Mouse (Mus musculus) forelimb bud, embryonic 11.5 days (tissue): ENCODE data around the gene Kap.
"Not testable (repeated sequence)": the region's sequence is repeated elsewhere in the genome, so short reads cannot be mapped to it uniquely, and the experiment has no call there.

ENCODE experiments used
- DNase-seq: peaks from one replicate; pipeline ENCODE4 v3.0.0-alpha.2; 2012; ENCODE audit warnings: low read depth, low spot score

Gene Kap

DNA sequence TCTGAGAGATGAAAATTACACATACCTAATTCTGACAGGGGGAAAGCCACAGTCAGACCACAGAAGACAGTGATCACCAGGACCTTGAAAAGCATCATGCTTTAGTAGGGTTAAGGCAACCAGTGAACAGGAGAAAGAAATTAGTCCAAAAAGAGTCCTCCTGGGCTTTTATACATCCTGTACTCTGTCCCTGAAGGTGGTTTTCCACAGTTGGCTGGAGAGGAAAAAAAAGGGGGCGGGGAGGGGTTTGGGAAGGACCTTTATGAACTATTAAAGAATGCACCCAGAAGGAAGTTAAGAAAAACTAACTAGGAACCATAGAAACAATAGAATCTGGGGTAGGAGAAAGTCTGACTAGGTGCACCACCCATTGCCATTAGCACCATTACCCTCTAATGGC lies at the start of gene Kap:
Gene Kap (minus strand): TSS at position 237 of the 400 bp plus-strand sequence.
- DNase-seq: no peak

DNA sequence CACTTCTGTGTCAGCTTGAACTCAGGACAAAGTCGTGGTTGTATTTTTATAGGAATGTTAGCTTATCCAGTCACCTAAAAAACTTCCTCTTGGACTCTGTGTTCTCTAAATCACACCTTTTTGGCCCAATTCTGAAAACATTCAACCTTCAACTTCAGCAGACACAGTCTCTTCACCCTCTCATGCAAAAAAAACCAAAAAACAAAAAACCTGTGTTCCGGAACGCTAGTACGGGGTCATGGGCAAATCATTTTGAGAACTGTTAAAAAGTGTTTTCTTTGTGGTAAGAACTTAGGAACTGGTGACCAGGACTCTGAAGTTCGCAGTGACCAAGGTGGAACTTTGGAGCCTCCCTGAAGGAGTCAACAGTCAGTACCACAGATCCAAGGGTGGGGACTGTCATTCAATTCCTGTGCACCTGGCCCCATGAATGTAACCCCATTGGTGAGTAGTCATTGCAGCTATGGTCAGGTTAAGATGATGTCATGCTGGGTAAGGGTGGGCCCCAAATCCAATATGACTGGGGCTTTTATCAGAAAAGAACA lies 32.4 kb upstream of the Kap start:
- no peak for DNase-seq

- DNase-seq: no peak
Measured at GRCm38 (mm10) chr6:133883446-133883985, 30.0 kb upstream of the Kap start.

DNA sequence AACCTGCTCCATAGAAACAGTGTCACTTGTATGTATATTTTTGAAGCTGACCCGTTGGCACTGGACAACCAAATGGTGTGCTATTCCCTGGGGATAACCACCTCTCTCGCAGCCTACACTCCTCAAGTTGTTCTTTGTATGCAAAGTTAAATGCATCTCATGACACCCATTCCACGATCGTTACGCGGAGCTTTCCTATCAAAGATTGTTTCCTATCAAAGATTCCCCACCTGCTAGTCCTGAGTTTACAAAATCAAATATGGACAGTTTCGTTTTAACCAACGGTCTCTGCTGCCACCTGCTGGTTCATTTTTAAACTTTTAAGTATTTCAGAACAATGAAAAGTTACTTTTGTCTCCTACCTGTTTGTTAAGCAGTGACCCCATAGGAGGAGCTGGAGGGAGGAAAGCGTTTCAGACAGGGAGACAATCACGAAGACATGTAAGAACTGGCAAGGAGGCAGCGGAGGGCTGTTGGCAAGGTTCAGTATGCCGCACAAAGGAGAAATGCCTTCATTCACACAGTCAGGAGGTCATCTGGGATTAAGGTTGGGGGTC lies 22.4 kb upstream of the Kap start:
- peak; percentile 67 for DNase-seq

GRCm38 (mm10) chr6:133872667-133873066 lies 19.1 kb upstream of the Kap start:
- DNase-seq: no peak

DNA sequence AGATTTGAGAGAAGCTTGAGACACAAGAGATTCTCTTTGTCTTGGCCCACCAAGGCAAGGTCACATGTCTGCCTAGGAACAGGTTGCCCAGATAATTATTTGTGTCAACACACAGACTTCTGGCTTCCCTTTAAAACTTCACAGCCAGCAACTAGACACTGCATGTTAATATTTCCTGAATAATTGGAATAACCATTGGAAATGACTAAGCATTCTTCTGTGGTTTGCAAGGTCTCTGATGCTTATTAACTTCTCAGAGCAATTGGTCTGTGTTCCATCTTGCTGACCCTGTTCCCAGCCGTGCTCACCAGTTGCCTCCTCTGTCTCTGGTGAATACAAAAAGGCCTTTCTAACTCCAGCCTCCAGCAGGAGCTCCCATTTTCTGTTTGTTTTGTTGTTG lies 17.6 kb upstream of the Kap start:
- DNase-seq: no peak

DNA sequence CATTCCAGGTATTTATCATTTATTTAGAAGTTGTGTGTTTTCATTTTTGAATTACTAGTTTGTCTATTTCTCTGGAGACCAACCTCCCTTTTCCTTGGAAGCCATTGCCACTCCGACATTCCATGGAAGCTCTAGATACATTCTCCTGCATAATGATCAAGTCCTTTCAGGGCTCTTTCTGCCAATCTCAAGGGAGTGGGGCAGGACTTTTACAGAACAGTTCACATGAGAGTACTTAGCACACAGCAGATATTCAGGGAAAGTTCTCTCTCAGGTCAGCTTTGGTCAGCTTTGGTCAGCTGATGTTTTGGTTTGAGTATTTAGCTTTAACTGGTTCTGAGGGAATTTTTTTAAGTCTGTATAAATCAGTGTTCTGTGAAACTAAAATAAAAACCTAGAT lies 14.8 kb upstream of the Kap start:
- no peak for DNase-seq

DNA sequence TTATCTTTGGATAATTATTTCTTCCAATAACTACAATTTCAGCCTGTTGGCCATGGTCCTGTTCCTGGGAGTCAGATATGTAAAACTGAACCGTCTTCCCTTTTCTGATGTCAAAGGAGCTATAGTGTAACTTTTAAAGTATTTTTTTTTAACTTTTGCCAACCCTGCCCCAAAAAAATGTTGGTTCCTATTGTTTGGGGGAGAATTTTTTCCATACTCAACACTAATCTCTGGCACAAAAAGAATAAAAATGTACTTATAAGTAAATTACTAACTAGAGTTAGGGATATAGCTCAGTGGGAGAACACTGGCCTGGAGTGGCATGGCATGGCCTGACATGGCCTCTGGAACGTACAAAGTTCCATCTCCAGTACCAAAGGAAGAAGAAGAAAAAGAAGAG lies 2.3 kb upstream of the Kap start:
- no peak for DNase-seq

- DNase-seq: no peak
Measured at GRCm38 (mm10) chr6:133849359-133849758, 4.2 kb downstream of the Kap start.

DNA sequence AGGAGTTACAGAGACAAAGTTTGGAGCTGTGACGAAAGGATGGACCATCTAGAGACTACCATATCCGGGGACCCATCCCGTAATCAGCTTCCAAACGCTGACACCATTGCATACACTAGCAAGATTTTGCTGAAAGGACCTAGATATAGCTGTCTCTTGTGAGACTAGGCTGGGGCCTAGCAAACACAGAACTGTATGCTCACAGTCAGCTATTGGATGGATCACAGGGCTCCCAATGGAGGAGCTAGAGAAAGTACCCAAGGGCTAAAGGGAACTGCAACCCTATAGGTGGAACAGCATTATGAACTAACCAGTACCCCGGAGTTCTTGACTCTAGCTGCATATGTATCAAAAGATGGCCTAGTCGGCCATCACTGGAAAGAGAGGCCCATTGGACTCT lies 4.7 kb downstream of the Kap start:
- DNase-seq: not testable (repeated sequence)

DNA sequence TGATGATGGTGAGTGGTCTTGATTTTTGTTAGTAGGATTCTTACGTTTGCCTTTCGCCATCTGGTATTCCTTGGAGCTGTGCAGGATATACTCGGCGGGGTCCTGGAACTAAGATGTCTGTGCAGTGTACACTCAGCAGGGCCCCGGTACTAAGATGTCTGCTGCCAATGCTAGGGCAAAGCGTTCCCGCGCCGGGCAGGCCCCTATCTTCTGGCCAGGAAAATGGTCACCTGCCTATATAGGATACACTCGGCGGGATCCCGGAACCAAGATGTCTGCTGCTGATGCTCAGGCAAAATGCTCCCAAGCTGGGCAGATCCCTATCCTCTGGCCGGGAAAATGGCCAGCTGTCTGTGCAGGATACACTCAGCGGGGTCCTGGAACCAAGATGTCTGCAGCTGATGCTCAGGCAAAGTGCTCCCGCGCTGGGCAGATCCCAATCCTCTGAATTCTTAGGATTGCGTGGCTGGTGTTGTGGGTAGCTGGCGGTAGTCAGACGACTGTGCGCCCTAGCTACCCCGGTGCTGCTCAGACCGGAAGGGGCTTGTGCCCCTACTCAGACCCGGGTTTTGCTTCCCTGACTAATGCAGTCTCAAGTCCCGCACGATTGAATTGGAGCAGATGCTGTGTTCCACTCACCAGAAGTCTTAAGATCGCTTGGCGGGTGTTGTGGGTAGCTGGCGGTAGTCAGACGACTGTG lies 15.1 kb downstream of the Kap start:
- DNase-seq: not testable (repeated sequence)

DNA sequence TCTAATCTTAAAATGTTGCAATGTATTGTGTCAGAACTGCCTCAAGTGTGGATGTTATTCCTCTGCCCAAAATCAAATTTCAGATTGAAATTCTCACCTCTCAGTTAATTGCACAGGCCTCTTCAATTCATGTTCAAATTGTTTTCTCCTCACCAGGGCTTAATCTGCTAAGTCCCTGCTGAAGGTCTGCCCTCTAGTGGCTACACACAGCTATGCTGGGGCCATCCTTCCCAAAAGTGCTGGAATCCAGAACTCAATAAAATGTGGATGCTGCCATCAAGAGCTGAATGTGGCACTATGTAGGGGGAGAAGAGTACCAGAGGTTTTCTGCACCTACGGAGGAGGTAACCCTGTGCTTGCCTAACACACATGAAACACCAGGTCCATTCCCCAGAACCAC lies 41.2 kb downstream of the Kap start:
- no peak for DNase-seq
